ENCODE assay signal across 19 mouse cellular contexts in the genomic region with DNA sequence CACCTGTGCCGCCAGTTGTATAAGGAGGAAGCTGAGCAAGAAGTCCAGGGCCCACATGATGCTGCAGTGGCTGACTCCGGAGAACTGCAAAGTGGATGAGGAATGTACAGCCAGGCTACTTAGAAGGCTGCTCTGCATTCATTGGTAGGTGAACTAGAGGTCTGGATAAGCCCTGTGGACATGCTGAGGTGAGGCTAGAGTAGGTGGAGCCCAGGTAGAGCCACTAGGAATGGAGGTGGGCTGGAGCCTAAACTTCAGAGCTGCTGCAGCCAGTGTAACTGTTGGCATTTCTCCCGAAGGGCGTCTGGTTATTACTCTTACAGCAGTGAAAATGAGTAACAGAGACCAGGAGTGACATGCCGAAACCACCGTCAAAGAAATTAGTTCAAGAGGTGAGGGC. TPM values are rescaled to one million over a fixed set of nuclear protein-coding genes. Genes with fewer than 3 reads are reported as not detected.
DNase-seq lines count a peak whose midpoint lies in the region; ATAC-seq and TF ChIP-seq lines count a peak whose summit lies in the region.
"Had no signal": no experiment of that assay in that cellular context is flagged by ENCODE, and none has a peak within 500 bp of the region (broad histone marks: within the 10 kb centered on the region; RNA-seq: fewer than 3 reads in every experiment).

A gene (minus strand): TSS at position 314 of the 400 bp plus-strand sequence.

- no peak for ATAC-seq in kidney, embryonic 14.5 days (ENCODE audit: low FRiP score, low TSS enrichment)
- ATAC-seq in limb, embryonic 13.5 days (ENCODE audit: low FRiP score, low read depth): no peak
- ATAC-seq: forebrain, embryonic 14.5 days; intestine, embryonic 16.5 days; liver, postnatal 0 days; Patski had no signal

- H3K27me3 ChIP-seq in kidney, embryonic 14.5 days (ENCODE audit: control insufficient read depth, insufficient read depth, low read length): peaks cover 37% of the 10 kb centered on the region
- H3K27me3 ChIP-seq in limb, embryonic 13.5 days: peaks cover 51% of the 10 kb centered on the region
- peaks cover 50% of the 10 kb centered on the region for H3K27me3 ChIP-seq in limb, embryonic 10.5 days (ENCODE audit: low read depth, poor library complexity, severe bottlenecking)
- H3K27me3 ChIP-seq in kidney, adult 2 months (replicated peaks; ENCODE audit: control insufficient read depth, insufficient read depth, low read length): 0 out of 2 replicates have a peak, but pooled peaks cover 1% of the 10 kb centered on the region

- no peak within 1 kb of the TSS for H3K4me3 ChIP-seq in kidney, embryonic 14.5 days (ENCODE audit: low read length)
- no peak within 1 kb of the TSS for H3K4me3 ChIP-seq in limb, embryonic 13.5 days
- no peak within 1 kb of the TSS for H3K4me3 ChIP-seq in limb, embryonic 10.5 days
- peak within 1 kb of the TSS; percentile 28 for H3K4me3 ChIP-seq in kidney, adult 2 months (ENCODE audit: insufficient read depth, low read depth, low read length)
- H3K4me3 ChIP-seq: limb, embryonic 15.5 days; midbrain, embryonic 10.5 days; myocyte had no signal

- DNase-seq in kidney, adult 11 months: peak; percentile 58
- no peak for DNase-seq in limb, embryonic 10.5 days (ENCODE audit: low spot score)
- peak; percentile 52 for DNase-seq in kidney, adult 2 months
- DNase-seq in kidney, postnatal 36 days: peak; percentile 35 to 48
- DNase-seq in heart, adult 18-20 months: no peak
- DNase-seq in right cerebral cortex, adult 2 months (ENCODE audit: low spot score in 2 of 2): no peak
- DNase-seq: B cell, adult 2 months; heart, postnatal 10 days; liver, postnatal 0 days; thymus, adult 18-20 months had no signal

- H3K27ac ChIP-seq in kidney, embryonic 14.5 days (ENCODE audit: low read depth, low read length): no peak within 1 kb of the TSS
- 0 out of 2 replicates have a peak within 1 kb of the TSS, but pooled peaks have one; percentile 4 for H3K27ac ChIP-seq in limb, embryonic 13.5 days
- no peak within 1 kb of the TSS for H3K27ac ChIP-seq in limb, embryonic 10.5 days
- no peak within 1 kb of the TSS for H3K27ac ChIP-seq in kidney, adult 2 months (ENCODE audit: insufficient read depth, low read depth, low read length)
- H3K27ac ChIP-seq: hindbrain, embryonic 14.5 days; limb, embryonic 15.5 days; midbrain, embryonic 10.5 days had no signal

- peaks cover 24% of the 10 kb centered on the region for H3K36me3 ChIP-seq in kidney, embryonic 14.5 days (ENCODE audit: control insufficient read depth, insufficient read depth, low read length)
- peaks cover 43% of the 10 kb centered on the region for H3K36me3 ChIP-seq in limb, embryonic 13.5 days
- H3K36me3 ChIP-seq in limb, embryonic 10.5 days: peaks cover 37% of the 10 kb centered on the region
- no peaks in the 10 kb centered on the region; the same call in 1 of the 2 replicates for H3K36me3 ChIP-seq in kidney, adult 2 months (ENCODE audit: control insufficient read depth, insufficient read depth, low read length)

- no peak for TF ChIP-seq CTCF in kidney, adult 2 months (conservative IDR thresholded peaks at IDR 0.05; ENCODE audit: insufficient read depth, insufficient read length, low read depth, low read length)

- no peaks in the 10 kb centered on the region for H3K9me3 ChIP-seq in kidney, embryonic 14.5 days (ENCODE audit: control insufficient read depth, low read length)
- H3K9me3 ChIP-seq in limb, embryonic 13.5 days: no peaks in the 10 kb centered on the region
- no peaks in the 10 kb centered on the region for H3K9me3 ChIP-seq in limb, embryonic 10.5 days (replicated peaks)
- H3K9me3 ChIP-seq: limb, embryonic 15.5 days; midbrain, embryonic 10.5 days had no signal

- no peaks in the 10 kb centered on the region for H3K4me1 ChIP-seq in kidney, embryonic 14.5 days (ENCODE audit: control insufficient read depth, insufficient read depth, low read length)
- peaks cover 11% of the 10 kb centered on the region for H3K4me1 ChIP-seq in limb, embryonic 13.5 days
- H3K4me1 ChIP-seq in limb, embryonic 10.5 days: peaks cover 16% of the 10 kb centered on the region
- no peaks in the 10 kb centered on the region for H3K4me1 ChIP-seq in kidney, adult 2 months (ENCODE audit: control insufficient read depth, insufficient read depth, low read length)

- H3K9ac ChIP-seq in kidney, embryonic 14.5 days (ENCODE audit: low read depth, low read length): no peak within 1 kb of the TSS
- H3K9ac ChIP-seq in limb, embryonic 13.5 days: no peak within 1 kb of the TSS; the same call in 1 of the 2 replicates
- H3K9ac ChIP-seq: hindbrain, embryonic 14.5 days; limb, embryonic 15.5 days; liver, postnatal 0 days had no signal

- WGBS in kidney, embryonic 14.5 days: 79% methylated on average over 6 of the region's 6 CpGs
- WGBS in limb, embryonic 13.5 days: 70% methylated on average over 6 of the region's 6 CpGs
- 83% methylated on average over 6 of the region's 6 CpGs for WGBS in limb, embryonic 10.5 days
- WGBS in kidney, adult 2 months: 60% methylated on average over 6 of the region's 6 CpGs

- H3K4me2 ChIP-seq in kidney, embryonic 14.5 days (replicated peaks; ENCODE audit: low read depth, low read length): no peak within 1 kb of the TSS
- H3K4me2 ChIP-seq in limb, embryonic 13.5 days (replicated peaks): no peak within 1 kb of the TSS
- H3K4me2 ChIP-seq: hindbrain, embryonic 14.5 days; limb, embryonic 15.5 days had no signal

- TF ChIP-seq POLR2A in kidney, adult 2 months (IDR thresholded peaks at IDR 0.05; ENCODE audit: low read depth, low read length): no peak

RNA-seq across cellular contexts. Expression of the gene that starts here (rescaled TPM):
- polyA plus RNA-seq in kidney, embryonic 14.5 days (2014; fragmentation: Nextera tagmentation; extraction: Ambion mirVana): 2.7 and 2.9 TPM in 2 replicates
- 2.7 and 3.0 TPM in 2 replicates for polyA plus RNA-seq in limb, embryonic 13.5 days (2015; fragmentation: Nextera tagmentation; extraction: Ambion mirVana)
- 2.5 and 3.4 TPM in 2 replicates for polyA plus RNA-seq in limb, embryonic 10.5 days (2016; fragmentation: Nextera tagmentation; extraction: Ambion mirVana)
- polyA plus RNA-seq in kidney, adult 2 months (2012; rRNA removed): 372 and 440 TPM in 2 replicates
- total RNA-seq in heart, adult 18-20 months (2021): 1 to 10 TPM; 1.7 to 2.1 TPM

Comparison
In these comparisons a context has a peak if more than half of its experiments do, and no peak if none do; other contexts are left out.
1. RNA of the gene that starts here (polyA plus RNA-seq): 372 to 440 TPM in kidney, adult 2 months; 2.5 to 3.4 TPM in limb, embryonic 10.5 days, 2.7 to 3.0 TPM in limb, embryonic 13.5 days and 2.7 to 2.9 TPM in kidney, embryonic 14.5 days; every median in the first group is over 10 times any median in the second.
2. DNase-seq: peak in kidney, adult 11 months (single experiment), kidney, adult 2 months (single experiment) and kidney, postnatal 36 days (2 of 2); none in limb, embryonic 10.5 days (single experiment), heart, adult 18-20 months (0 of 2) and right cerebral cortex, adult 2 months (0 of 2).